Mouse (Mus musculus): ENCODE measurements at regions not wholly inside any gene's neighbourhood (a gene's known extent, or its start where the extent isn't known, plus 50 kb on each side); places are given as distances from the start of the nearest gene placed in this dataset.

GRCm38 (mm10) chr4:84068947-84069663, 543.8 kb downstream of the Ccdc171 start:
- TF ChIP-seq CTCF (IDR thresholded peaks at IDR 0.05; ENCODE audit: low read depth) (no peak), EP300 (optimal IDR thresholded peaks at IDR 0.05) (no peak)

Measured in stomach, postnatal 0 days (tissue).